Mouse (Mus musculus) olfactory bulb, adult 2 months (tissue): ENCODE data around the gene Apod. TPM values are rescaled to one million over a fixed set of nuclear protein-coding genes. Genes with fewer than 3 reads are reported as not detected.
"Not testable (repeated sequence)": the region's sequence is repeated elsewhere in the genome, so short reads cannot be mapped to it uniquely, and the experiment has no call there.

Source experiments
- H3K27ac ChIP-seq: fragments of 200-500 bp; 2 replicates; pipeline ENCODE4 v1.5.1; 2012; ENCODE audit warnings: low read depth, low read length; ENCODE audit not compliant: insufficient read depth
- H3K4me1 ChIP-seq: fragments of 200-500 bp; 2 replicates; pipeline ENCODE4 v1.6.1; 2012; ENCODE audit warnings: low read length; ENCODE audit not compliant: control insufficient read depth, insufficient read depth
- H3K4me3 ChIP-seq: fragments of 200-500 bp; 2 replicates; pipeline ENCODE4 v1.5.1; 2012; ENCODE audit warnings: mild to moderate bottlenecking, low read depth, low read length, moderate library complexity; ENCODE audit not compliant: insufficient read depth
- CTCF ChIP-seq: fragments of 200-500 bp; IDR thresholded peaks from 2 replicates; pipeline ENCODE4 v1.5.1; 2012; ENCODE audit warnings: low read depth, mild to moderate bottlenecking, low read length, moderate library complexity; ENCODE audit not compliant: insufficient read depth
- POLR2A ChIP-seq: fragments of 200-500 bp; IDR thresholded peaks from 2 replicates; pipeline ENCODE4 v1.6.1; 2012; ENCODE audit warnings: mild to moderate bottlenecking, low read depth, low read length, moderate library complexity; ENCODE audit not compliant: insufficient read depth
- WGBS: fragments of 180-500 bp; shearing (Covaris S2); methylation state at CpG from one replicate; pipeline ENCODE4 v1.1.7; 2018; 5-methylcytosine and 5-hydroxymethylcytosine counted together
- polyA plus RNA-seq: library from polyadenylated mRNA; stranded (reverse); fragments of >200 nt; gene quantifications from 2 replicates; pipeline ENCODE4 v1.2.4, GENCODE M21; 2012; ENCODE audit warnings: low replicate concordance; ENCODE audit not compliant: missing spikeins, insufficient read depth, insufficient read length

Apod gene
- polyA plus RNA-seq, 1 experiment, result 662 TPM

DNA sequence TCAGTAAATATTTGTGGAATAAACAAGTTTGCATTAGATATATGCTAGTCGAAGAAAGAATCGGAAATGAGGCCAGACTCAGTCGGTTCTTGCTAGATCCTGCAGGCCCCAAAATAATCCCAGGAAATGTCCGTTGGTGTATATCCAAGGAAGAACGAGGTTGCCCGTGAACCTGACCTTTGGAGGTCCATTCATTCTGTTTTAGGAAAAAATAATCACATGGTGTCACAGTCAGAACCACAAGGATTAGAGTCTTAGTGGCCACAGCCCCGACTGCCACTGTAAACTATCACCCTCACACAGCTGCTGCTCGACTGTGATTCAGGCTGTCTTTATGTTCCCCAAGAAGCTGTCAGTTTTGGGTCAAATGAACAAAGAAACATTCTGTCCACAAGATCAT lies 12.8 kb upstream of the Apod start:
- 77% methylated on average over 8 of the region's 8 CpGs for WGBS
- no peak overlapping the region for H3K27ac ChIP-seq
- no peak for TF ChIP-seq CTCF
- no peak for TF ChIP-seq POLR2A
- 0 out of 2 replicates have a peak, but pooled peaks cover 2% of the 10 kb centered on the region for H3K4me1 ChIP-seq
- no peak overlapping the region for H3K4me3 ChIP-seq

DNA sequence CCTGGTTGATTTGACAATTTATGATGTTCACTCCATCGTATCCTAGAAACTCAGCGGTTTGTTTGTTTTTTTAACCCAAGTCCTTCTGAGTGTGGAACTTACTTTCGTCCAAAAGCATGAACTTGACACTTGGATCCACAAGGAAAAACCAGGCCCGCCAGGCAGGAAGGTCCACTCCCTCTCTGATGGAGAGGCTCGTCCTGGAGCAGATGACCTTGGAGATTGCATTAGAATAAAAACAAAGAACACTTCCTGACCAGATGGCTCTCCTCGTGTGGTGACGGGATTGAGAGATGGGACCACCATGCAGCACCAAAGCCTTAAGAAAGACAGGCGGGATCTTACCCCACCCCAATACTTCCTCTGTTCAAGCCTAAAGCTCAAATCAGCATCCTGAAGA lies 12.1 kb upstream of the Apod start:
- no peak overlapping the region for H3K4me3 ChIP-seq
- H3K27ac ChIP-seq, result no peak overlapping the region
- TF ChIP-seq CTCF (no peak), POLR2A (no peak)
- H3K4me1 ChIP-seq, result 0 out of 2 replicates have a peak, but pooled peaks cover 2% of the 10 kb centered on the region
- 86% methylated on average over 8 of the region's 8 CpGs for WGBS

DNA sequence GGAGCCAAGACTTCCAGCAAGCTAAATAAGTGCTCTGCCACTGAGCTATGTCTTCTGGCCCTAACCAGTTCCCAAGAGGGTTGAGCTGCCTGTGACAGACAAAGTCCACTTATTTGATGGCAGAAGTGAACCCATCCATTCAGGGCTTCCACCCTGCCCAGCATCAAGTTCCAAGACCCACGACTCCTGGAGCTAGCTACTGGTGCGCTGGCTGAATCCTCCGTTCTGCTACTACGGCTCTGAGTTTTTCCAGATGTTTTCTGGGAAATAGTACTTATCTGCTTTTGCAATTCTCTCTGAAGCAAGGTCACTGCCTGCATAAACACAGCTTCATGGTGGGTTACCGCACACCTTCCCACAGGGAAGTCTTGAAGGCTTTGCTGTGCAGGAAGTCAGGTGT lies 11.4 kb upstream of the Apod start:
- Histone ChIP-seq H3K4me3 (no peak overlapping the region), H3K4me1 (0 out of 2 replicates have a peak, but pooled peaks cover 2% of the 10 kb centered on the region), H3K27ac (no peak overlapping the region)
- no peak for TF ChIP-seq POLR2A
- TF ChIP-seq CTCF, result no peak
- WGBS, result 90% methylated on average over 5 of the region's 5 CpGs

DNA sequence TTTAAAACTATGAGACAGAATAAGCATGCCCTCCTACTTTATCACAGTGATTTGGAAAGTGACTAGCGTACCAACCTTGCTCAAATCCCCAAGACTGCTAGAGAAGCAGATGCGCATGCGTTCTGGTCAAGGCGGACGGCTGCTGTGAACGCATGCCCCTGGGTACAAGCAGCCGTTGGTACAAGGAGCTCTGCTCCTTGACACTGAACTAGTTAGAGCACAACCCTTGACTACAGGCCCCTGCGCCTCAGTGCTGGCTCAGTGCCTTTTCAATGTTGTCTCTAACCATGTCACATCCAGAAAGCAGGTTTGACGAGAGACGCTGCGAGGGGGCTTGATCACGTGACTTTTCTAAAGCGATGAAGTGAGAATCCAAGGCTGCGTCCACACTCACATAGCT lies 10.5 kb upstream of the Apod start:
- WGBS, result 95% methylated on average over 14 of the region's 14 CpGs
- Histone ChIP-seq H3K4me1 (no peaks in the 10 kb centered on the region), H3K27ac (no peak overlapping the region), H3K4me3 (no peak overlapping the region)
- TF ChIP-seq CTCF (no peak), POLR2A (no peak)

DNA sequence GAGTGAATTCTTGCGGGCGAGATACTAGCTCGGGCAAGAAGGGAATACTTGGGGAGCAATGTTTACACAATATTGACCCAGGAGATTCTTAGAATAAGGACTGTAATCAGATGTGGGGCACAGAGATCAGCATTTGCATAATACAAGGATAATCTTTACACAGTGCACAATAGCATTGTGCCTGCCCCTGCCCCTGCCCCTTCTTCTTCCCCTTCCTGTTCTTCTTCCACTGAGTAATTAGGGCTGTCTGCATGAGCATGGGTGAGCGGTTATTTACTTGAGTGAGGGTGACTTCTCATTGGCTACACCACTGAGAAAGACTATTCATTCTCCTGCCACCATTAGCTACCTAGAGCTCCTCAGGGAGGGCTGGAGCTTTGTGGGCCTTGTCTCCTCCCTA lies 6.9 kb upstream of the Apod start:
- Histone ChIP-seq H3K27ac (no peak overlapping the region), H3K4me3 (no peak overlapping the region), H3K4me1 (no peaks in the 10 kb centered on the region)
- no peak for TF ChIP-seq CTCF
- no peak for TF ChIP-seq POLR2A
- 63% methylated on average over 4 of the region's 4 CpGs for WGBS

DNA sequence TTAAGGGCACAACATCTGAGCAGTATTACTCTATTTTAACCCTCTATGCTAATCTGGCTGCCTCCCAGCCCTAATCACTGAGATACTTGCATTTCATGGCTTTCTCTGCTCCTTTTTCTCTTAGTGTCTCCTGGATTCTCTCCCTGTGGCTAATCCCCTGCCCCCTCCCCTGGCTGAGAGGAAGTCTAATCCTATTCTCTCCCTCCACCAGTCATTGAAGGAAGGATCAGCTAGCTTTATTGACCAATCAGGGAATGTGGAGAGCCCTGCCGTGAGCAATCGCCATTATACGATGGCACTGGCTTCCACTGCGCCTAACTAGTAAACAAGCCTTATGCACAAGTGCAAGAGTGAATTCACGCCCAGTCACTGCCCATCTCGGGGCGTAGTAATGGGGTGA lies 6.3 kb upstream of the Apod start:
- WGBS, result 67% methylated on average over 7 of the region's 7 CpGs
- Histone ChIP-seq H3K4me3 (no peak overlapping the region), H3K27ac (no peak overlapping the region), H3K4me1 (peaks cover 4% of the 10 kb centered on the region)
- TF ChIP-seq CTCF, result no peak
- TF ChIP-seq POLR2A, result no peak

DNA sequence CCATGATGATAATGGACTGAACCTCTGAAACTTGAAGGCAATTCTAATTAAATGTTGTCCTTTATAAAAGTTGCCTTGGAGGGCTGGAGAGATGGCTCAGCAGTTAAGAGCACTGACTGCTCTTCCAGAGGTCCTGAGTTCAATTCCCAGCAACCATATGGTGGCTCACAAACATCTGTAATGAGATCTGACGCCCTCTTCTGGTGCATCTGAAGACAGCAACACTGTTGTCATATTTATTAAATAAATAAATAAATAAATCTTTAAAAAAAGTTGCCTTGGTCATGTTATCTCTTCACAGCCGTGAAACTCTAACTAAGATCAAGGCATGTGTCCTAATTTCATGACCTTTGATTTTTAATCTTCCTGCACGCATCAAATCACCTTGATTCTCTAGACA lies 5.1 kb upstream of the Apod start:
- not testable (repeated sequence) for H3K4me1 ChIP-seq, H3K27ac ChIP-seq, H3K4me3 ChIP-seq
- WGBS, result 83% methylated on average over 3 of the region's 3 CpGs

DNA sequence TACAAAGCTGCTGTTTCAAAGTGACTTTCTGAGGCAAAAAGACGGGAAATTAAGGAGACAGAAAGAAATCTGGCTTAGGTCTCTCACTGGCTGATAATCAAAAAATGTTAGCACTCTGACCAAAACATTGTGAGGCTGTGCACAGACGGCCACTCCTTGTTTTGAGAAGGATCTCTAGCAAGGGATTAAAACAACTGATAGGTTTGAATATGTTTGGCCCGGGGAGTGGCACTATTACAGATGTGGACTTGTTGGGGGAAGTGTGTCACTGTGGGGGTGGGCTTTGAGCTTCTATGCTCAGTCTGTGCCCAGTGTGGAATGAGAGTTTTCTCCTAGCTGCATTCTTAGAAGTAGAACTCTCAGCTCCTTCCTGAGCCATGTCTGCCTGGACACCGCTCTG lies 4.7 kb upstream of the Apod start:
- Histone ChIP-seq H3K4me3 (no peak overlapping the region), H3K27ac (no peak overlapping the region), H3K4me1 (peaks cover 9% of the 10 kb centered on the region)
- WGBS, result 73% methylated on average over 4 of the region's 4 CpGs
- no peak for TF ChIP-seq CTCF
- TF ChIP-seq POLR2A, result no peak

DNA sequence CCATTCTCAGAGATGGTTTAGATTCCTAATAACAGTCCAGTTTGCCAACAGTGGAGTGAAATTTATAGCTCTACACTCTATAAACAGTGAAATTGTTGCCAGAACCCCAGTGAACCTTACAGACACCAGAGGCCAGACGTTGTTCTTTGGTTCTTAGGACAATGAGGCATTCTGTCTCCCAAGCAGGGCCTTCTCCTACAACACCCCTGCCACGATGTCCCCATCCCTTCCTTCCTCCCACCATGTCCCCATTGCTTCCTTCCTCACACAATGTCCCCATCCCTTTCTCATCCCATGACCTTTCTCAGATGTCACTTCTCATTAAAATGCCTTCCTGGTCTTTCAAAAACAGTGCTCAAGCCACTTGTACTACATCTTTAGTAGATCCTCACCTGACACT lies 3.8 kb upstream of the Apod start:
- no peak overlapping the region for H3K4me3 ChIP-seq
- no peak overlapping the region for H3K27ac ChIP-seq
- TF ChIP-seq POLR2A (no peak), CTCF (no peak)
- H3K4me1 ChIP-seq, result peaks cover 9% of the 10 kb centered on the region
- 72% methylated on average over 2 of the region's 2 CpGs for WGBS

DNA sequence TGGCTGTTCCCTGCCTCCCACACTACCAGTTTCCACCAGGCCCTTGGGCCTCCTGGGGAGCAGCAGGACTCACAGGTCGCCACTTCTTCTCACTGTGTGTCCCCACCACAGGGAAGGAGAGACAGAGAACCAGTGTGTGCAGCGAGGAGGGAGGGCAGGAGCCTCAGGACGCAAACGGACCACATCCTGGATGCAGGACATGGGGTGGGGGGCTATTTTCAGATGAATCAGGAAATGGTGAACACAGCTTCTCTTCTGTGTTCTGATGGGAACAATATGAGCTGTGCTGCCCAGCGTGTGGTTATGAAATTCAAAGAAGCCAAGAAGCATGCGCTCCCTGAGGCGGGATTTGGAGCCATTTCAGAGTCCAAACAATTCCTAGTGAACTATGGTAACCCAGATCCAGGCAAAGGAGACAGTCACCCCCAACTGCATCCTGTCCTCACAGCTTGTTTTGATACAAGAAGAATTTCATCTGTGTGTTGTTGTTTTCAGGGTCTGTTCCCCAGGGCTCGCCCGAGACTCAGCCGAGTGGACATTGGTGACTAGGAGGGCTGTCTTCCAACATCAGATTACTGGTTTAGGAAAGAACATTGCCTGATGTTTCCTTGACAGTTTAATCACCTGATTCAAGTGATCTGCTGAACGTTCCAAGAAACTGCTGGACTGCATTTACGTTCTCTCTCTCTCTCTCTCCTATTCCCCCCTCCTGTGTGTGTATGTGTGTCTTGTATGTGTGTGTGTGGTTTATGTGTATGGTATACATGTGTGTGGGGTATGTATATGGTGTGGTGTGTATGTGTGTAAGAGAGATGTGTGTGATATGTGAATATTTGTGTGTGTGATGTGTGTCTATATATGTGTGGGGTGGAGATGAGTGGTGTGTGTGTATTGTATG lies 1.9 kb upstream of the Apod start:
- H3K27ac ChIP-seq, result peak overlapping the region; percentile 74
- WGBS, result 47% methylated on average over 12 of the region's 12 CpGs
- H3K4me1 ChIP-seq, result peaks cover 13% of the 10 kb centered on the region
- not testable (repeated sequence) for H3K4me3 ChIP-seq
